Comparison of ENCODE assay signal across 10 mouse cellular contexts in the genomic region with DNA sequence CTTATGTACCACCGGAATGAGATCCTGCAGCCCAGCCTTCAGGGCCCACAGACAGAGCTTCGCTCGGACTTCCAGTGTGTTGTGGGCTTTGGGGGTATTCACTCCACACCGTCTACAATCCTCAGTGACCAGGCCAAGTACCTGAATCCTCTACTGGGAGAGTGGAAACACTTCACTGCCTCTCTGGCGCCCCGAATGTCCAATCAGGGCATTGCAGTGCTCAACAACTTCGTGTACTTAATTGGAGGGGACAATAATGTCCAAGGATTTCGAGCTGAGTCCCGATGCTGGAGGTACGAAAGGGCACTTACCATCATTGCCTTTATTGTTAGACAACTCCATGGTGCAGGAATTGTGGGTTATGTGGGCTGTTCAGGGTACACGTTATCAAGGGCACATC. TPM values are rescaled to one million over a fixed set of nuclear protein-coding genes. Genes with fewer than 3 reads are reported as not detected.
DNase-seq lines count a peak whose midpoint lies in the region; ATAC-seq lines count a peak whose summit lies in the region.
"Had no signal": no experiment of that assay in that cellular context is flagged by ENCODE, and none has a peak within 500 bp of the region (broad histone marks: within the 10 kb centered on the region; RNA-seq: fewer than 3 reads in every experiment).

No protein-coding gene starts in this region.

- peaks cover 17% of the 10 kb centered on the region for H3K36me3 ChIP-seq in limb, embryonic 11.5 days (ENCODE audit: control insufficient read depth, insufficient read depth, low read length)

- no peak overlapping the region for H3K27ac ChIP-seq in limb, embryonic 11.5 days (replicated peaks; ENCODE audit: low read depth, low read length)
- H3K27ac ChIP-seq: heart, embryonic 15.5 days; midbrain, embryonic 12.5 days had no signal

- H3K9ac ChIP-seq in limb, embryonic 11.5 days (ENCODE audit: low read length) = no peak overlapping the region
- H3K9ac ChIP-seq: heart, embryonic 15.5 days; midbrain, embryonic 12.5 days had no signal

- no peaks in the 10 kb centered on the region for H3K4me1 ChIP-seq in limb, embryonic 11.5 days (ENCODE audit: control insufficient read depth, insufficient read depth, low read length)
- H3K4me1 ChIP-seq: midbrain, embryonic 12.5 days had no signal

- H3K27me3 ChIP-seq in limb, embryonic 11.5 days (ENCODE audit: control insufficient read depth, insufficient read depth, low read length) = no peaks in the 10 kb centered on the region
- H3K27me3 ChIP-seq: heart, embryonic 15.5 days; midbrain, embryonic 12.5 days had no signal

- no peak overlapping the region for H3K4me2 ChIP-seq in limb, embryonic 11.5 days (ENCODE audit: low read depth, severe bottlenecking)
- H3K4me2 ChIP-seq: heart, embryonic 15.5 days; midbrain, embryonic 12.5 days had no signal

- intact Hi-C loops in left cerebral cortex, postnatal 4 days (cut with DNase I) = no loop called here
- intact Hi-C loops in left cerebral cortex, postnatal 25 days (cut with DNase I) = no loop called here

- no peaks in the 10 kb centered on the region for H3K9me3 ChIP-seq in limb, embryonic 11.5 days (ENCODE audit: control insufficient read depth, low read length)
- H3K9me3 ChIP-seq: heart, embryonic 15.5 days; midbrain, embryonic 12.5 days had no signal

- WGBS in limb, embryonic 11.5 days = 69% methylated on average over 11 of the region's 11 CpGs

- no peak for ATAC-seq in limb, embryonic 11.5 days (ENCODE audit: insufficient number of reproducible peaks, low FRiP score, low TSS enrichment, low read depth)
- no peak for ATAC-seq in frontal cortex, adult (ENCODE audit: low TSS enrichment)

- peak; percentile 42 for DNase-seq in cerebellum, adult 9-10 months
- no peak for DNase-seq in cerebellum, adult 11 months
- DNase-seq in left cerebral cortex, postnatal 4 days = peak; percentile 40
- DNase-seq in left cerebral cortex, postnatal 25 days (ENCODE audit: low spot score in 2 of 2) = no peak
- peak; percentile 29 for DNase-seq in NIH3T3 (ENCODE audit: low read depth)
- peak; percentile 63 for DNase-seq in limb, embryonic 11.5 days (ENCODE audit: low spot score)
- DNase-seq in right cerebral cortex, postnatal 10 days (ENCODE audit: low spot score in 2 of 2) = no peak

- no peak overlapping the region for H3K4me3 ChIP-seq in limb, embryonic 11.5 days (ENCODE audit: low read depth, low read length)
- H3K4me3 ChIP-seq: heart, embryonic 15.5 days; midbrain, embryonic 12.5 days had no signal

RNA-seq across cellular contexts. Expression of a gene that starts 17.4 kb away (rescaled TPM):
- 10 to 100 TPM; 86.2 to 95.3 TPM for total RNA-seq in left cerebral cortex, postnatal 4 days (2021)
- total RNA-seq in left cerebral cortex, postnatal 25 days (2021) = 100 to 1,000 TPM in 1 of 2 experiments, 10 to 100 TPM in 1; 87.8 to 101 TPM
- polyA plus RNA-seq in limb, embryonic 11.5 days (2014; fragmentation: Nextera tagmentation; extraction: Ambion mirVana) = 68.2 and 68.7 TPM in 2 replicates

RNA-seq across cellular contexts. Expression of a gene that starts 20.3 kb away (rescaled TPM):
- 1 to 10 TPM; 5.6 to 6.3 TPM for total RNA-seq in left cerebral cortex, postnatal 4 days (2021)
- total RNA-seq in left cerebral cortex, postnatal 25 days (2021) = 1 to 10 TPM; 2.9 to 3.2 TPM
- 23.4 and 26.4 TPM in 2 replicates for polyA plus RNA-seq in limb, embryonic 11.5 days (2014; fragmentation: Nextera tagmentation; extraction: Ambion mirVana)

RNA-seq across cellular contexts. Expression of a gene that starts 44.1 kb away (rescaled TPM):
- 10 to 100 TPM; 78.9 to 80.8 TPM for total RNA-seq in left cerebral cortex, postnatal 4 days (2021)
- 10 to 100 TPM; 66.3 to 69.1 TPM for total RNA-seq in left cerebral cortex, postnatal 25 days (2021)
- polyA plus RNA-seq in limb, embryonic 11.5 days (2014; fragmentation: Nextera tagmentation; extraction: Ambion mirVana) = 42.2 and 45.5 TPM in 2 replicates

RNA-seq across cellular contexts. Expression of a gene that starts 56.1 kb away (rescaled TPM):
- 1 to 10 TPM; 3.9 to 4.3 TPM for total RNA-seq in left cerebral cortex, postnatal 4 days (2021)
- total RNA-seq in left cerebral cortex, postnatal 25 days (2021) = 1 to 10 TPM; 4.7 to 5.4 TPM
- 0.73 and 0.77 TPM in 2 replicates for polyA plus RNA-seq in limb, embryonic 11.5 days (2014; fragmentation: Nextera tagmentation; extraction: Ambion mirVana)
- polyA plus RNA-seq: heart, embryonic 15.5 days had no signal

Comparison
In these comparisons a context has a peak if more than half of its experiments do, and no peak if none do; other contexts are left out.
1. DNase-seq: peak in cerebellum, adult 9-10 months (single experiment), left cerebral cortex, postnatal 4 days (single experiment), NIH3T3 (single experiment) and limb, embryonic 11.5 days (single experiment); none in cerebellum, adult 11 months (single experiment), left cerebral cortex, postnatal 25 days (0 of 2) and right cerebral cortex, postnatal 10 days (0 of 2).